Mouse (Mus musculus) neural tube, embryonic 12.5 days (tissue): ENCODE data around the gene Plch2. TPM values are rescaled to one million over a fixed set of nuclear protein-coding genes. Genes with fewer than 3 reads are reported as not detected.

Experiments
- ATAC-seq: fragments of 200-750 bp; cut with Nextera tagmentation; 2 replicates; pipeline ENCODE4 v1.8.0; 2017; ENCODE audit warnings: low read depth, mild to moderate bottlenecking, moderate TSS enrichment, moderate library complexity; ENCODE audit not compliant: low FRiP score
- H3K27ac ChIP-seq: fragments of 300-500 bp; sonication (generic); 2 replicates; pipeline ENCODE4 v1.5.1; 2016
- H3K27me3 ChIP-seq: fragments of 300-500 bp; sonication (generic); replicated peaks from 2 replicates; pipeline ENCODE4 v1.6.1; 2016; ENCODE audit warnings: mild to moderate bottlenecking
- H3K36me3 ChIP-seq: fragments of 300-500 bp; sonication (generic); 2 replicates; pipeline ENCODE4 v1.6.1; 2016; ENCODE audit warnings: mild to moderate bottlenecking
- H3K4me1 ChIP-seq: fragments of 300-500 bp; sonication (generic); 2 replicates; pipeline ENCODE4 v1.6.1; 2016
- H3K4me2 ChIP-seq: fragments of 300-500 bp; sonication (generic); replicated peaks from 2 replicates; pipeline ENCODE4 v1.6.1; 2016; ENCODE audit warnings: mild to moderate bottlenecking
- H3K4me3 ChIP-seq: fragments of 300-500 bp; sonication (generic); 2 replicates; pipeline ENCODE4 v1.5.1; 2016
- H3K9ac ChIP-seq: fragments of 300-500 bp; sonication (generic); 2 replicates; pipeline ENCODE4 v1.6.1; 2016; ENCODE audit warnings: mild to moderate bottlenecking
- H3K9me3 ChIP-seq: fragments of 300-500 bp; sonication (generic); 2 replicates; pipeline ENCODE4 v1.6.1; 2016; ENCODE audit warnings: mild to moderate bottlenecking
- WGBS: fragments of 180-500 bp; shearing (Covaris S2); methylation state at CpG from one replicate; pipeline ENCODE4 v1.1.7; 2016; 5-methylcytosine and 5-hydroxymethylcytosine counted together
- polyA plus RNA-seq: library from polyadenylated mRNA; unstranded; fragments of >200 nt; fragmentation: Nextera tagmentation; extraction: Ambion mirVana; gene quantifications from 2 replicates; pipeline ENCODE4 v1.2.1, GENCODE M21; 2016

Plch2 gene
- polyA plus RNA-seq, 1 experiment from 2014 or later = 4.1 TPM

GRCm38 (mm10) chr4:155018066-155018465, 38.5 kb downstream of the Plch2 start:
- H3K4me1 ChIP-seq = peaks cover 32% of the 10 kb centered on the region
- ATAC-seq = no peak
- H3K4me3 ChIP-seq = no peak overlapping the region
- 83% methylated on average over 8 of the region's 8 CpGs for WGBS
- H3K27ac ChIP-seq = no peak overlapping the region
- no peak overlapping the region for H3K4me2 ChIP-seq
- H3K9me3 ChIP-seq = no peaks in the 10 kb centered on the region
- H3K36me3 ChIP-seq = no peaks in the 10 kb centered on the region
- peaks cover 6% of the 10 kb centered on the region; the same call in 1 of the 2 replicates for H3K27me3 ChIP-seq
- H3K9ac ChIP-seq = no peak overlapping the region

- Histone ChIP-seq H3K4me3 (no peak overlapping the region), H3K27me3 (peaks cover 6% of the 10 kb centered on the region; the same call in 1 of the 2 replicates), H3K27ac (no peak overlapping the region), H3K9ac (no peak overlapping the region), H3K4me1 (peaks cover 32% of the 10 kb centered on the region), H3K36me3 (no peaks in the 10 kb centered on the region), H3K4me2 (no peak overlapping the region), H3K9me3 (no peaks in the 10 kb centered on the region)
- 67% methylated on average over 11 of the region's 11 CpGs for WGBS
- ATAC-seq = no peak
Observed at GRCm38 (mm10) chr4:155017253-155017878, 39.2 kb downstream of the Plch2 start.

- Histone ChIP-seq H3K4me2 (no peak overlapping the region), H3K4me1 (peaks cover 32% of the 10 kb centered on the region), H3K9me3 (no peaks in the 10 kb centered on the region), H3K27ac (no peak overlapping the region), H3K4me3 (no peak overlapping the region), H3K27me3 (peaks cover 6% of the 10 kb centered on the region; the same call in 1 of the 2 replicates), H3K36me3 (no peaks in the 10 kb centered on the region), H3K9ac (no peak overlapping the region)
- 71% methylated on average over 11 of the region's 11 CpGs for WGBS
- ATAC-seq = no peak
Observed at GRCm38 (mm10) chr4:155016807-155017206, 39.8 kb downstream of the Plch2 start.

GRCm38 (mm10) chr4:155015550-155015949, 41.0 kb downstream of the Plch2 start:
- ATAC-seq = no peak
- peaks cover 6% of the 10 kb centered on the region; the same call in 1 of the 2 replicates for H3K27me3 ChIP-seq
- H3K4me3 ChIP-seq = no peak overlapping the region
- peaks cover 26% of the 10 kb centered on the region for H3K4me1 ChIP-seq
- H3K36me3 ChIP-seq = no peaks in the 10 kb centered on the region
- no peak overlapping the region for H3K9ac ChIP-seq
- no peaks in the 10 kb centered on the region for H3K9me3 ChIP-seq
- H3K4me2 ChIP-seq = no peak overlapping the region
- H3K27ac ChIP-seq = no peak overlapping the region
- WGBS = 69% methylated on average over 4 of the region's 4 CpGs

DNA sequence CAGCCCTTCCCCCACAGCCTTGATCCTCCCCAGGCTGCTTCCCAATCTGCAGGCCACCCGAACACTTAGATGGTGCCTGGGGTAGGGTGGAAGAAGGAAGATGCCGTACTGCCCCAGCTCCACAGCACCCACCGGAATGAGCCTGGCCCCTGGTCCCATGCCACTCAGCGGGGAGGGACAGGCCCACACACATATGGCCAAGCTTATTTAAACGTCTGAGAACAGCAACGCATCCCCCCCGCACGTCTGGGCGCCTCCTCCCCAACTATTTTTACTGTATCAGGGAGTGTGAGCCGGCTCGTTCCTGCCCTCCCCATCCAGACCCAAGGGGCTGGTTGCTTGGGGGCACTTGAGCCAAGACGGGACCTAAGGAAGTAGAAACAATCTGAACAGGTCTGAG, 41.8 kb downstream of the Plch2 start:
- Histone ChIP-seq H3K9ac (no peak overlapping the region), H3K4me3 (no peak overlapping the region)

DNA sequence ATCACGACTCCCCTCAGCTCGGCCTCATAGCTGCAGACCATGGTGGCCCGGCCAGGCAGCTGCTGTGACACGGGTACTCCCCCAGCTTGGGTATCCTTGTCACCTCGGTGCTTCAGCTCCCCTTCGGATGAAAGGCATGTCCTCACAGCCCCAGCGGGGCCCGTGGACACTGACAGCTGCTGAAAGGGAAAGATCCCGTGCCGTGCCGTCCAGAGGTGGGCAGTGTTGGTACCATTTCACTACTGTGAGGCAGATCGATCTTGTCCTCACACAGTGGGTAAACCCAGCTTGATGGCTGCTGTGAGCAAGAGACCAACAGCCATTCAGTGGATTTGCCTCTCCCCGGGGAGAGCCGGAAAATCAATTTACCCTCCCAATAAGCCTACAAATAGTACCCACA, 42.3 kb downstream of the Plch2 start:
- Histone ChIP-seq H3K36me3 (no peaks in the 10 kb centered on the region), H3K9ac (no peak overlapping the region), H3K27me3 (peaks cover 9% of the 10 kb centered on the region), H3K4me1 (peaks cover 14% of the 10 kb centered on the region), H3K9me3 (no peaks in the 10 kb centered on the region), H3K4me2 (no peak overlapping the region), H3K27ac (no peak overlapping the region), H3K4me3 (no peak overlapping the region)
- ATAC-seq = no peak
- WGBS = 66% methylated on average over 14 of the region's 14 CpGs

More for the DNA sequence above, 41.8 kb downstream of the Plch2 start:
- Histone ChIP-seq H3K36me3 (no peaks in the 10 kb centered on the region), H3K27ac (no peak overlapping the region), H3K4me2 (no peak overlapping the region), H3K9me3 (no peaks in the 10 kb centered on the region), H3K4me1 (peaks cover 19% of the 10 kb centered on the region), H3K27me3 (peaks cover 6% of the 10 kb centered on the region; the same call in 1 of the 2 replicates)
- 76% methylated on average over 12 of the region's 12 CpGs for WGBS
- ATAC-seq = no peak

GRCm38 (mm10) chr4:155012788-155013187, 43.8 kb downstream of the Plch2 start:
- H3K4me1 ChIP-seq = peaks cover 5% of the 10 kb centered on the region; the same call in 1 of the 2 replicates
- no peaks in the 10 kb centered on the region for H3K36me3 ChIP-seq
- peak; percentile 49 for ATAC-seq
- H3K9me3 ChIP-seq = no peaks in the 10 kb centered on the region
- no peak overlapping the region for H3K4me3 ChIP-seq
- H3K27me3 ChIP-seq = peaks cover 4% of the 10 kb centered on the region
- H3K9ac ChIP-seq = no peak overlapping the region
- 5% methylated on average over 4 of the region's 4 CpGs for WGBS
- H3K27ac ChIP-seq = no peak overlapping the region
- no peak overlapping the region for H3K4me2 ChIP-seq

DNA sequence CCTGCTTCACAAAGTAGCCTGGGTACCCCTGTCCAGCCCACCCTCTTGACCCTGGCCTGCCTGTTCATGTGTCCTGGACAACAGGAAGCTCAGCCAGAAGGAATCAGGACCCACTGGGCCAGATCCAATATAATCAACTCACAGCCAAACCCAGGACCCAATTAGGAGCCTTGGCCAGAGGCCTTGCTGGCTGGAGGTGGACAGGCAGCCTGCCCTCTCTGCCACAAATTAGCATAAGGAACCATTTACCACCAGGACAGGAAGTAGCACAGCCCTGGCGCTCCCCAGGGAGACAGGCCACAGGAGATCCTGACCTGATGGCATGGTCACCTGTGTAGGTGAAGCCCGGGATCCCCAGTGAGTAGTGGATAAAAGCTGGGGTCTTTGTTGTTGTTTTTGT, 44.5 kb downstream of the Plch2 start:
- 71% methylated on average over 2 of the region's 2 CpGs for WGBS
- Histone ChIP-seq H3K4me2 (no peak overlapping the region), H3K27ac (no peak overlapping the region), H3K4me3 (no peak overlapping the region), H3K4me1 (peaks cover 5% of the 10 kb centered on the region; the same call in 1 of the 2 replicates), H3K9me3 (no peaks in the 10 kb centered on the region), H3K9ac (no peak overlapping the region), H3K27me3 (peaks cover 4% of the 10 kb centered on the region), H3K36me3 (no peaks in the 10 kb centered on the region)
- no peak for ATAC-seq

DNA sequence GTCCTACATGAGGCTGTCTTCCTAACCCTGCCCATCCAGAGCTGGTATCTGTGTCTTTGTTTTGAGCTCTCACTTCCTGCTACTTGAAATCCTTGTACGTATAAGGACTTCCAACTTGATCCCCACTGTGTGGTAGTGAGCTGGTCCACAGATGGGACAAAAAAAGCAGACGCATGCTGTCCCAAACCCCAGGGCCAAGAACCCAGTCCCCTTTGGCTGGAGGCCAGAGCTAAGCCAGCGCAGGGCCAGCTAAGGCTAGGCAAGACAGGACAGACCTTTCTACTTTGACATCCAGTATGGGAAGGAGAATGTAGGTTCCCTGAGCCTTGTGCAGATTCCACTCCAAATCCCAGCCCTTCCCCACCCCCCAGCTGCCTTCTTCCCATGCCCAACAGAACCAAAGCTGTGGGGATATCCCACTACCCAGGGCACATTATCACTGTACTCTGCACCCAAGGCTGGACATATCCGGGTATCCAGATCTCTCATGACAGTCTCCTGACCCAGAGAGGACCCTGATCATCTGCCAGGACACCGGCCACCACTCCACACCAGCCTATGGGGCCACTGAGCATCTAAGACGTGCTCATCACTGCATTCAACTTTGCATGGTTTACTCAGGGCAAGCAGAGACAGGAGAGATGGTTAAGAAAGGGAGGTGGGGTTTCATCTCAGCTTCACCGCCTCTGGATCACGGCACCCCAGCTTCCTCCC, 45.1 kb downstream of the Plch2 start:
- Histone ChIP-seq H3K27me3 (peaks cover 4% of the 10 kb centered on the region; the same call in 1 of the 2 replicates), H3K4me1 (peaks cover 5% of the 10 kb centered on the region; the same call in 1 of the 2 replicates), H3K9ac (no peak overlapping the region), H3K4me2 (no peak overlapping the region), H3K9me3 (no peaks in the 10 kb centered on the region), H3K4me3 (no peak overlapping the region), H3K27ac (no peak overlapping the region), H3K36me3 (no peaks in the 10 kb centered on the region)
- no peak for ATAC-seq
- WGBS = 85% methylated on average over 8 of the region's 8 CpGs

- Histone ChIP-seq H3K4me3 (no peak overlapping the region), H3K4me2 (no peak overlapping the region), H3K36me3 (no peaks in the 10 kb centered on the region), H3K9me3 (no peaks in the 10 kb centered on the region), H3K27ac (no peak overlapping the region), H3K4me1 (peaks cover 5% of the 10 kb centered on the region; the same call in 1 of the 2 replicates), H3K27me3 (peaks cover 4% of the 10 kb centered on the region; the same call in 1 of the 2 replicates), H3K9ac (no peak overlapping the region)
- ATAC-seq = no peak
- 90% methylated on average over 5 of the region's 5 CpGs for WGBS
Observed at GRCm38 (mm10) chr4:155010870-155011269, 45.7 kb downstream of the Plch2 start.

GRCm38 (mm10) chr4:155009216-155009615, 47.4 kb downstream of the Plch2 start:
- no peak overlapping the region for H3K27ac ChIP-seq
- H3K4me3 ChIP-seq = no peak overlapping the region
- H3K9me3 ChIP-seq = no peaks in the 10 kb centered on the region
- no peak for ATAC-seq
- no peak overlapping the region for H3K4me2 ChIP-seq
- H3K27me3 ChIP-seq = peaks cover 4% of the 10 kb centered on the region; the same call in 1 of the 2 replicates
- no peak overlapping the region for H3K9ac ChIP-seq
- peaks cover 3% of the 10 kb centered on the region; the same call in 1 of the 2 replicates for H3K4me1 ChIP-seq
- 88% methylated on average over 3 of the region's 3 CpGs for WGBS
- H3K36me3 ChIP-seq = no peaks in the 10 kb centered on the region

DNA sequence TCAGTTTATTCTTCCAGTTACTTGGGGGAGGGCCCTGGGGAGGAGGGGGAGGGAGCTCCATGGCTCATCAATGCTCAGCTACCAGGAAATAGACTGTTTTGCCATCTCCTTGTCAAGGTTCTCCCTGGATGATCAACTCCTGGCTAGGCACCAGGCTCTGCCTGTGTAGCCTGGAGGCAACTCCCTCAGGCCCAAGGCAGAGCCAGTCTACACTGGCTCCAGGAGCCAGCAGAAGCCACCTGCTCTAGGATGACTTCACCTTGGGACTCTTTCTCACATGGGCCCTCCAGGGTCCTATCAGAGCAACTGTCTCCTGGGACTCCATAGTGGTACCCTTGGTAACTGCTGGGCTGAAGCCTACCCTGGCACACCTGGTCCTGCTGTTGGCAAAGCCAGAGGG, 48.5 kb downstream of the Plch2 start:
- H3K4me1 ChIP-seq = no peaks in the 10 kb centered on the region
- H3K4me2 ChIP-seq = no peak overlapping the region
- no peak for ATAC-seq

More for the DNA sequence above, 48.5 kb downstream of the Plch2 start:
- H3K27me3 ChIP-seq = peaks cover 4% of the 10 kb centered on the region; the same call in 1 of the 2 replicates
- no peak overlapping the region for H3K9ac ChIP-seq
- no peak overlapping the region for H3K27ac ChIP-seq
- H3K9me3 ChIP-seq = no peaks in the 10 kb centered on the region
- no peaks in the 10 kb centered on the region for H3K36me3 ChIP-seq
- H3K4me3 ChIP-seq = no peak overlapping the region
